Mouse (Mus musculus) lung, adult 2 months (tissue): ENCODE data around the gene Tsr3. TPM values are rescaled to one million over a fixed set of nuclear protein-coding genes. Genes with fewer than 3 reads are reported as not detected.
"Not testable (repeated sequence)": the region's sequence is repeated elsewhere in the genome, so short reads cannot be mapped to it uniquely, and the experiment has no call there.

Experiments used
- DNase-seq: peaks from one replicate; pipeline ENCODE4 v3.0.0; 2022
- H3K4me1 ChIP-seq: fragments of 200-500 bp; 2 replicates; pipeline ENCODE4 v1.6.1; 2011; ENCODE audit warnings: low read length; ENCODE audit not compliant: control insufficient read depth, insufficient read depth
- H3K4me3 ChIP-seq: fragments of 200-500 bp; replicated peaks from 2 replicates; pipeline ENCODE3; 2011; ENCODE audit warnings: low read depth, mild to moderate bottlenecking, control low read depth, low read length; ENCODE audit errors: extremely low read depth
- CTCF ChIP-seq: fragments of 200-500 bp; IDR thresholded peaks from 2 replicates; pipeline ENCODE4 v1.5.1; 2011; ENCODE audit warnings: mild to moderate bottlenecking, low read length, control low read depth; ENCODE audit not compliant: insufficient read depth
- POLR2A ChIP-seq: fragments of 200-500 bp; IDR thresholded peaks from 2 replicates; pipeline ENCODE4 v1.6.1; 2011; ENCODE audit warnings: low read depth, mild to moderate bottlenecking, control low read depth, low read length, borderline replicate concordance; ENCODE audit errors: extremely low read depth
- WGBS: fragments of 180-500 bp; shearing (Covaris S2); methylation state at CpG from one replicate; pipeline ENCODE4 v1.1.7; 2018; 5-methylcytosine and 5-hydroxymethylcytosine counted together
- polyA plus RNA-seq: library from polyadenylated mRNA; depleted of rRNA; stranded (reverse); fragments of >200 nt; gene quantifications from 2 replicates; pipeline ENCODE4 v1.2.3, GENCODE M21; 2012

Tsr3 gene
- polyA plus RNA-seq, 1 experiment: 16.9 TPM

GRCm38 (mm10) chr17:25221821-25222503 lies 18.0 kb upstream of the Tsr3 start:
- WGBS: 11% methylated on average over 21 of the region's 30 CpGs
- Histone ChIP-seq H3K4me3 (peak overlapping the region; percentile 52), H3K4me1 (peaks cover 11% of the 10 kb centered on the region)
- DNase-seq: peak; percentile 56
- no peak for TF ChIP-seq POLR2A
- TF ChIP-seq CTCF: no peak

GRCm38 (mm10) chr17:25222504-25222940 lies 17.4 kb upstream of the Tsr3 start:
- peaks cover 11% of the 10 kb centered on the region for H3K4me1 ChIP-seq

GRCm38 (mm10) chr17:25222951-25223601 lies 16.9 kb upstream of the Tsr3 start:
- WGBS: 52% methylated on average over 6 of the region's 6 CpGs
- Histone ChIP-seq H3K4me3 (no peak overlapping the region), H3K4me1 (peaks cover 11% of the 10 kb centered on the region)
- no peak for DNase-seq
- TF ChIP-seq POLR2A (no peak), CTCF (no peak)

More at GRCm38 (mm10) chr17:25222504-25222940, 17.4 kb upstream of the Tsr3 start:
- DNase-seq: peak; percentile 18
- 29% methylated on average over 17 of the region's 28 CpGs for WGBS
- H3K4me3 ChIP-seq: not testable (repeated sequence)

- Histone ChIP-seq H3K4me1 (peaks cover 11% of the 10 kb centered on the region), H3K4me3 (no peak overlapping the region)
- no peak for DNase-seq
- WGBS: 89% methylated on average over 7 of the region's 7 CpGs
- TF ChIP-seq CTCF (no peak), POLR2A (no peak)
Measured at GRCm38 (mm10) chr17:25224586-25225222, 15.3 kb upstream of the Tsr3 start.

- 86% methylated on average over 4 of the region's 4 CpGs for WGBS
- TF ChIP-seq POLR2A (no peak), CTCF (no peak)
- DNase-seq: no peak
- Histone ChIP-seq H3K4me1 (peaks cover 11% of the 10 kb centered on the region), H3K4me3 (no peak overlapping the region)
Measured at GRCm38 (mm10) chr17:25225659-25226058, 14.3 kb upstream of the Tsr3 start.

GRCm38 (mm10) chr17:25227991-25228390 lies 12.0 kb upstream of the Tsr3 start:
- 85% methylated on average over 5 of the region's 5 CpGs for WGBS
- Histone ChIP-seq H3K4me3 (no peak overlapping the region), H3K4me1 (peaks cover 4% of the 10 kb centered on the region; the same call in 1 of the 2 replicates)
- TF ChIP-seq CTCF: no peak
- TF ChIP-seq POLR2A: no peak
- no peak for DNase-seq

GRCm38 (mm10) chr17:25230014-25230655 lies 9.8 kb upstream of the Tsr3 start:
- H3K4me1 ChIP-seq, H3K4me3 ChIP-seq: not testable (repeated sequence)
- WGBS: 51% methylated on average over 17 of the region's 17 CpGs
- peak; percentile 33 for DNase-seq

- no peak for DNase-seq
- TF ChIP-seq CTCF (no peak), POLR2A (no peak)
- 58% methylated on average over 3 of the region's 3 CpGs for WGBS
- no peak overlapping the region for H3K4me3 ChIP-seq
- no peaks in the 10 kb centered on the region for H3K4me1 ChIP-seq
Measured at GRCm38 (mm10) chr17:25230700-25231099, 9.3 kb upstream of the Tsr3 start.

- WGBS: 92% methylated on average over 6 of the region's 11 CpGs
- H3K4me3 ChIP-seq, H3K4me1 ChIP-seq, DNase-seq: not testable (repeated sequence)
Measured at GRCm38 (mm10) chr17:25231621-25232020, 8.3 kb upstream of the Tsr3 start.

GRCm38 (mm10) chr17:25235635-25236034 lies 4.3 kb upstream of the Tsr3 start:
- no peak for DNase-seq
- Histone ChIP-seq H3K4me1 (no peaks in the 10 kb centered on the region), H3K4me3 (no peak overlapping the region)
- TF ChIP-seq CTCF (no peak), POLR2A (no peak)
- WGBS: 82% methylated on average over 9 of the region's 9 CpGs
